Mouse (Mus musculus): Measurements from ENCODE around the gene Slc17a2. TPM values are rescaled to one million over a fixed set of nuclear protein-coding genes. Genes with fewer than 3 reads are reported as not detected.

The Slc17a2 gene
- total RNA-seq, 2 experiments from 2014 or later: not detected

DNA sequence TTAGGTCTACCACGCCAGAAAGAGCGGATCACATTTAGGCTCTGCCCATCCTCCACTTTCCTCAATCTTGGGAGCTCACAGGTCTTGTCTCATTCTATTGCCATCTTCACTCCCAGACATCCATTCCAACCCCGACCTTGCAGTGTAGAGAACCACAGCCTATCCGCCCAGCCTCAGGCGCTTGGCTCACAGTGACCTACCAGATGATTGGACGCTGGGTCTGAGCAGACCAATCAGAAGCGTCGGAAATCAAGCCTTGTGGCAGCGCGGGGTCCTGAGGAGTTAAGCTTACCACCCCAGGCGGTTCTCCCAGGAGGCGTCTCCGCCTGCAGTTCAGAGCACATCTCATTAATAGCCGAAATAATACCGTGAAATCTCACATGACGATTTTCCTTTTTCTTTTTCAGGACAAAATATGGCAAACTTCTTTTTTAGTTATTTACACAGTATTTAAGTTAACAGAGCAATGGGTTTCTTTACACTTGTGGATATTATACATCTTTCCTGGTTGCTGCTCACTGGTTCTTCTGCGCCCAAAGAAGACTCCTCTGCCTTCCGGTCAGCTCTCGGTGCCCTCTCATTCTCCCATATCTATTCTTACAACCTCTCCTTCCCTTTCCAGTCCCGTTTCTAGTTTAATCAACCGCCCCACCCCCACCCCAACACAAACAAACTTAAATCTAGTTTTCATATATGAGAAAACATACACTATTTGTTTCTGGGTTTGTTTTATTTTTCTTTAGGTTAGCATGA is 34.1 kb upstream of the Slc17a2 start:
- peak; percentile 46 to 73 for DNase-seq (ENCODE audit: low spot score in 2 of 2)
- intact Hi-C loops (cut with DNase I): no loop called here

DNA sequence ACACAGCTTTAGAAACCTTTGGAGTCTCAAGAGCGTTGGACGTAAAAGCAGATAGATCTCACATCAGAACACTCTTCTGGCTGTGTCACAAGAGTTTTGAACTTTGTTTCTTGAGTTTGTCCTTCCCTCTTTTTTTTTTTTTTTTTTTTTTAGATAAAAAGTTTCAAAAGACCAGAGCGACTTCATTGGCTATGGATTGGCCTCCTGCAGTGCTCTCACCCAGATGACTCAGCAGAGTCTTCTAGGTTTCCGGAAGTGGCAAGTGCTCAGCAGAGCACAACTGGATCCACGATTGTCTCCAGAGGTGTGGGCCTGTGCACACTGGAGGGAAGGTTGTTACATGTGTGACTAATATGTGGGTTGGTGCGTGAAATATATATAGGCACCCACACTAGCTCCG is 28.5 kb upstream of the Slc17a2 start:
- DNase-seq (ENCODE audit: low spot score in 2 of 2): no peak
- intact Hi-C loops (cut with DNase I): no loop called here

DNA sequence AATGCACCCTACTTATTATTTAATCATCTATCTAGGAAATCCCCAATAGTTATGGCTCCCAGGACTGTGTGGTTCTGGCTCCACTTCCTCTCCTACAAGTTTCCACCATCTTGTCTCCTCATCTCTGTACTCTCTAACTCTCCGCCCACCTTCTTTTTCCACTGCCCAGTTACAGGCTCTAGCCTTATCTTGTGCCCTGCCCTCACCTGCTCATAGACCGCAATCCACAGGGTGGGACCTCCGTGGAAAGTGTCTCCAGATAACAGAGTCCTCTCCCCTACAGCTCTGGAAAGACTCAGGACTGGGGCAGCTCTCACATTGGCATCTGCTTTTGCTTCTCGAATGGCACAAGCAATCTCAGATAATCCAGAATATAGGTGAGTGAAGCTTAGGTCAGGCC is 27.8 kb upstream of the Slc17a2 start:
- intact Hi-C loops (cut with DNase I): no loop called here

DNA sequence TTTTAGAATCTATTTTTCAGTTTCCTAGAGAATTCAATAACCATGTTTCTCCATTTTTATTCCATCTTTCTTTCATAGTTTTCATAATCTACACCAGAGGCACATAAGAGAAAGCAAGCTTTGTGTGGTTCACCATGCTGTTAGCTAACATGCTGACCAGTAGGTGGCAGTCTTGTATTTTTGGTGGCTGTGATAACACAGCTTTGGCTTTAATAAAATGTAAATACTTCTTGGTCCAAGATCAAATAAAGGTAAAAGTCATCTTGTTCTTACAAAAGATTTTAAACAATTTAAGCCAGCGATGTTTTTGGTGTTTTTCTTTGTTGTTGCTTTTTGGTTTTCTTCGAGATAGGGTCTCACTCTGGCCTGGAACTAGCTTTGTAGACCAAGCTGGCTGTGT is 14.3 kb upstream of the Slc17a2 start:
- peak; percentile 54 to 64 for DNase-seq (ENCODE audit: low spot score in 2 of 2)
- intact Hi-C loops (cut with DNase I): loop anchor here (2.0 to 5.0 kb wide), 3 partner anchors 92 to 525 kb away; no protein-coding TSS in a partner anchor

More for the DNA sequence above, 27.8 kb upstream of the Slc17a2 start:
- DNase-seq (ENCODE audit: low spot score in 2 of 2): no peak

DNA sequence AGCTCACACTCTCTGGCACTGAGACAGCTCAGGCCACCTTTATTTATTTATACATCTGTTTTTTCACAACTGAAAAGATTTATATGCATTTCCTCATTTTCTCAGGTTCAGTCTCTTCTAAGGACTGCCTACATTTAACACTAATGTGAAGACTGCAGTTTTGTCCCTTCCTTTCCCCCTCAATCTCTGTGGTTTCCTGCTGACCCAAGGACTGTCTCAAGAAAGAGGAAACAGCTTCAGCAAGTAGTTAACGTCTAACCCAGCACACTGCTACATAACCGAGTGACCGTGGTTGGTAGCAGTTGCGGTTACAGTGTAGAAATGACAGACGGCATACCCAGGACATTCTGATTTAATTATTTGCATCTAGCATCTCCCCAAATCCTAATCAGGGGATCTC is 7.4 kb upstream of the Slc17a2 start:
- no peak for DNase-seq (ENCODE audit: low spot score in 2 of 2)
- intact Hi-C loops (cut with DNase I): no loop called here

DNA sequence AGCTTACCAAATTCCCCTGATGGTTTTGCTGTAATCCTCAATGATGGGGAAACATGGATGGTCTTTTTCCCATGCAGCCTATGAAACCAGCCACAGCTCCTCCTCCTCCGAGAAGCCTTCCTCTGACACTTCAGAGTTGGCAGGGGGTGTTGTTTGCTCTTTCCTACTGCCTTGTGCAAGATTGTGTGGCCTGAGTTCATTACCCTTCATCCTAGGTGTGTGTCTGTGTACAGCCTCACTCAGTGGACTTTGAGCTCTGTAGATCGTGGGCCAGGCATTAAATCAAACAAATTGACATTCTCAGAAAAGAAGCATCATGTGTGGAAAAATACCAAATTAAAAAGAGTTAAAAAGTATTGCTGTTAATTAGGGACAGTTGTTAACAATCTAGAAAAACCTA is 2.3 kb upstream of the Slc17a2 start:
- intact Hi-C loops (cut with DNase I): no loop called here
- no peak for DNase-seq (ENCODE audit: low spot score in 2 of 2)

DNA sequence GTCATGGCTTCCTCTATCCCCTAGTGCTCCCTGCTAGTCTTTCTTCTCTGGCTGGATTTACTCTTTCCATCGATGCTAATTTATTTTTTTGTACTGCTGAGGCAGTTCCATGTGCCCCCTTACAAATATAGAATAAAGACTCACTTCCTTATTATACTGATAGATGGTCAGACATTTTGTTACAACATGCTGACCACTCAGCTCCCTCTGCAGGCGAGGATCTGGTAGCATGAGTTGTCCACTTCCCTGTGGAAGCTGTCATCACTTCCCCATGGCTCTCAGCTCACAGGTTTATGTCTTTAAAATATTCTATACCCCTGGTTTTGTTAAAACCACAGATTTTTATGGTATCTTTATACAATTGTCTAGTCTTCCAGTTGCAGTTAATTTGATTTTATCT is 9.4 kb downstream of the Slc17a2 start:
- intact Hi-C loops (cut with DNase I): no loop called here
- DNase-seq (ENCODE audit: low spot score in 2 of 2): no peak

DNA sequence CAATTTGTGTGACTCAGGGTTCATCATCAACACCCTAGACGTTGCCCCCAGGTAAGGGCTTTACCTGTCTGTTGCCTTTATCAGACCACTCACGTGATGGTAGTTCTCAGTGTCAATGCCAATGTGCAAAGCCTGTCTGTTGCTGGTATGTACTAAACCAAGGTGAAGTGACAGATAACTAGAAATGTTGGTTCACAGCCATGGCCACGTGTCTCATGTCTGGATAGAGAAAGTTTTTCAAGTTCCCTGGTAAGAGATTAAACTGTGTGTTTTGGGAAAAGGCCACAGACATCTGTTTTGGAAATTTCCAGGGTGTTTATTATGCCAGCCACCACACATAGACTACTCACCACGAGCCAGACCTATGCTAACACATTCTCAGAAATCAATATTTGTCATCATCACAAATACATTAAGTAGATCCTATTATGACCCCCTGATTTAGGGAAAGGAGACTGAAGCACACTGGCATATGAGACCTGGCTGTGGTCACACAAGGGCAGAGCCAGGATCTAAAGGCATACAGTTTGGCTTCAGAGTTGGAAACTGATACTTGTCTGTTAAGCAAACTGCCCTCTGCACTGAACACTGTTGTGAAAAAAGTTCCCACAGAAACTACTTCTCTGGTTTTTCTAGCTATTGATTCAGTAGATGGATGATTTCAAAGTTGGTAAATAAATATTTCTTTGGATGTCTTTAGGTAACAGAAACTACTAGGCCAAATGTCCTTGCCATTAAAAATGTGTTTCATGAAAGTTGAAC is 13.6 kb downstream of the Slc17a2 start:
- intact Hi-C loops (cut with DNase I): loop anchor here (10.0 kb wide), 1 partner anchor 274 kb away; no protein-coding TSS in a partner anchor

DNA sequence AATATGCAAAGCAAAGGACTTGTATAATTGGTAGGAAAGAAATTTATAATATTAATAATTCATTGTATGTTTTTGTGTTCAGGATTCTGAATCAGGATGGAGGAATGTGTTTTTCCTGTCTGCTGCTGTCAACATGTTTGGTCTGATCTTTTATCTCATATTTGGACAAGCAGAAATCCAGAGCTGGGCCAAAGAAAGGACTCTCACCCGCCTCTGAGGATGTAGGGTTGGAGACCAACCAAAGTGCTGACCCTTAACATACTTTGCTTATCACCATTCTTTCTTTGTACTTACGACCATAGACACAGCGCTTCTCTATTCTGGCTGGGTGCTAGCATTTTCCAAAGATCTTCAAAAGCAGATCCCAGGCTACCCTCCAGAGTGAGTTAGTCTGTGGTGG is 15.4 kb downstream of the Slc17a2 start:
- no peak for DNase-seq (ENCODE audit: low spot score in 2 of 2)
- intact Hi-C loops (cut with DNase I): loop anchor here (10.0 kb wide), 1 partner anchor 273 kb away; no protein-coding TSS in a partner anchor

More for the DNA sequence above, 13.6 kb downstream of the Slc17a2 start:
- DNase-seq (ENCODE audit: low spot score in 2 of 2): no peak

DNA sequence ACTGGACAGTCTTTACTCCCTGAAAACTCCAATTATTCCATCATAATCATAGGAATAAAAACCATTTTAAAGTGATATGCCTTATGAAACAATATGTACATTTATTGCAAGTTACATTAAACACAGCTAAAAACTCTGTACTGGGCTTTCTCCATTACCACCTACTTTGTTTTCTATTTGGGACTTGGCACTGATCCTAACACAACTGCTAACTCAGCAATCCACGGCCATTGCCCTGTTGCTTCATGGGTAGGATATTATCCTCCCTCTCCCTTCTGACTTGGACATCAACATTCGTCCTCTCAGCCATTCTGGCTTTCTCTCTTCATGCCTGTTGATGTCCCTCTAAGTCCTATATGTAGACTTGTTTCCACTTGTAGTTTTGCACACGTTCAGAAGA is 19.8 kb downstream of the Slc17a2 start:
- no peak for DNase-seq (ENCODE audit: low spot score in 2 of 2)
- intact Hi-C loops (cut with DNase I): loop anchor here (10.0 kb wide), 1 partner anchor 268 kb away; no protein-coding TSS in a partner anchor

DNA sequence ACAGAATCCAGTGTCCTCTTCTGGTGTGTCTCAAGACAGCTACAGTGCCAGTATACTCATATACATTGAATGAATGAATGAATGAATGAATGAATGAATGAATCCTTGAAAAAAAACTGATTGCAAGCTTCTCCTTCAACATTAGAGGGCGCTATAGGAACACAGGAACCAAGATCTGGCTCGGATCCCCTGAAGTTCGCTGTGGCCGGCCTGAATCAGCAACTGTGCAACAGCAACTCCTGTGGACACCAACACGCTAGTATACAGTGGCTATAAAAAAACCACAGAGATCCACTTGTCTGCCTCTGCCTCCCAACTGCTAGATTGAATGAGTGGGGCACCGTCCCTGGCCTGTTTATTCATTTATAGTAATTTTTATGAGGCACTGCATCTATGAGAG is 26.3 kb downstream of the Slc17a2 start:
- intact Hi-C loops (cut with DNase I): loop anchor here (2.0 to 5.0 kb wide), 5 partner anchors 52 to 484 kb away; no protein-coding TSS in a partner anchor
- peak; percentile 39 to 58 for DNase-seq (ENCODE audit: low spot score in 2 of 2)

DNA sequence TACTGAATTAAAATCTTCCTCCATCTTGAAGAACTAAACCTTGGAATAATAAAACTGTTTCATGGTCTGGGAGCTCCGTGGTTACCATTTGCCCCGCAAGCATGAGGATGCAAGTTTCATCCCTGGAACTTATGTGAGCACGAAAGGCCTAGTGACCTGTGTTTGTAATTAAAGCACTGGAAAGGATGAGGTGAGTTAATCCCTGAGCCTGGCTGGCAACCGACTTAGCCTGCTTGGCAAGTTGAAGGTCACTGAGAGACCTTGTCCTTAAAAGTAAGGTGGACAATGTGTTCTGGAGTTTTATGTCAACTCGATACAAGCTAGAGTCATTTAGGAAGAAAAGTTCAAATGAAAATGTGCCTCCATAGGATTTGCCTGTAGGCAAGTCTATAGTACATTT is 28.0 kb downstream of the Slc17a2 start:
- intact Hi-C loops (cut with DNase I): loop anchor here (5.0 kb wide), 3 partner anchors 182 to 482 kb away; no protein-coding TSS in a partner anchor

DNA sequence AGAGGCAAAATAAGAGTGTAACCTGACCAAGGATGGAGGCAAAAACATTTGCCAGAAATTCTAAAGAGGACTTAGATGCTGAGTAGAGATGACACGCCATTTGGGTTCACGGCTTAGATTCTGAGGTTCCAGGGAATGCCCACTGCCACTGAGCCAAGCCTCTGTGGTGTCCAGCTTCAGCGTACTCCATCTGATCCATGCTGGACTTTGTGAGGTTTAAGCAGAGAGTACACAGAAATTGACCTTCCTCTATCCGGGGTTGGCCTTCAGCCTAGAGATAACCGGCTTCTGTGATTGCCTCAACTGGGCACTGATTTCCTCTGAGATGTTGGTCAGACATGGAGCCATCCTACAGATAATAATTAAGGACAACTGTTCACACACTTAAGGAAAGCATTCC is 29.8 kb downstream of the Slc17a2 start:
- no peak for DNase-seq (ENCODE audit: low spot score in 2 of 2)
- intact Hi-C loops (cut with DNase I): no loop called here

More for the DNA sequence above, 28.0 kb downstream of the Slc17a2 start:
- DNase-seq (ENCODE audit: low spot score in 2 of 2): no peak

DNA sequence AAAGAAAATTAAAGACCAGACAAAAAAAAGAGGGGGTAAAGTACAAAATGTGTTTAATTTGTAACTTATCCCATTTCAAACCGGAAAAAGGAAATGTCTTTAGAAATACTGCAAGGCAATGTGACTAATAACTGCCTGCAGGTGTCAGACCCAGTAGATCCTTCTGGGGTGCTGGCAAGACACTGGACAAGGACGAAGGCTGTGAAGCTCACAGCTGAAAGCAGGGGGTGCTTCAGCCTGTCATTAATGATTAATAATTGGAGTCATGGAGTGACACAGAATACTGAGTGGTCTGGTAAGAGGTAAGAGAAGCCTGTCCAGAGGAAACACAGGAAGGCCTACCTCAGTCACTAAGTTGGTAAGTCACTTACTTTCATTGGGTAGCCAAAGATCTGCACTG is 32.5 kb downstream of the Slc17a2 start, which contains the start of gene Slc17a3:
Gene Slc17a3 (plus strand): TSS at position 127 of the 400 bp plus-strand sequence.
- intact Hi-C loops (cut with DNase I): no loop called here
- DNase-seq (ENCODE audit: low spot score in 2 of 2): no peak

DNA sequence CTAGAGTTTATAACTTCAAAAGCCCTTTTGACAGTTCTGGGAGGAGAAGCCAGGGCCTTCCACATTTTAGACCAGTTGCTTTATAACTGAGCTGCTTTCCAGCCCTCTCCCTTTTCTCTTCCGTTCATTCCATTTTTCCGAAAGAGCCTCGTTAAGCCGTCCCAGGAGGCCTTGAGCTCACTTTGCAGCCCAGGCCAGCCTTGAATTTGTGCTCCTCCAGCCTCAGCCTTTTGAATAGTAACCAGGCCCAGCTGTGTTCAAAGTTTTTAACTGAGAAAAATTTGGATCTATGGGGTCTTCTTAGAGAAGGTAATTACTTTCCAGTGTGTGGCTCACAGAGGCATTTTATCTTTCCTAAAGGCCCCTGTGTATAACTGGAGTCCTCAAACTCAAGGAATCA is 39.1 kb downstream of the Slc17a2 start:
- intact Hi-C loops (cut with DNase I): no loop called here
- no peak for DNase-seq (ENCODE audit: low spot score in 2 of 2)

DNA sequence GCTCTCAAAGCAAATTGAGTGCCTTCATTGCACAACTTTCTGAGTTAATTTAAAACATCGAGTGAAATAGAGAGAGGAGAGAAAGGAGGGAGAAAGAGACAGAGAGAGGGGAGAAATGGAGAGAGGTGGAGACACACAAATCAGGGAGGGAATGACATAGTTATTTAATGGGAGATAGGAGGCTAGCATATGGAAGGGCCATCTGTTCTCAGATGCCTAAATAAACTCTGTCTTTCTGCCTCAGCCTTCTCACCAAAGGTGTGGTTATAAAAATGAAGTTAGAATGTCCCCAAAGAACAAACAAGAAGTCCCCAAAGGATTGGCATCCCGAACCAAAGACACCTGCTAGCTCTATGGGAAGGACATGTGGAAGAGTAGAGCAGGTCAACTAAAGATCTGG is 42.5 kb downstream of the Slc17a2 start:
- DNase-seq (ENCODE audit: low spot score in 2 of 2): peak; percentile 12 to 81
- intact Hi-C loops (cut with DNase I): loop anchor here (1.0 kb wide), 1 partner anchor 200 kb away; no protein-coding TSS in a partner anchor

DNA sequence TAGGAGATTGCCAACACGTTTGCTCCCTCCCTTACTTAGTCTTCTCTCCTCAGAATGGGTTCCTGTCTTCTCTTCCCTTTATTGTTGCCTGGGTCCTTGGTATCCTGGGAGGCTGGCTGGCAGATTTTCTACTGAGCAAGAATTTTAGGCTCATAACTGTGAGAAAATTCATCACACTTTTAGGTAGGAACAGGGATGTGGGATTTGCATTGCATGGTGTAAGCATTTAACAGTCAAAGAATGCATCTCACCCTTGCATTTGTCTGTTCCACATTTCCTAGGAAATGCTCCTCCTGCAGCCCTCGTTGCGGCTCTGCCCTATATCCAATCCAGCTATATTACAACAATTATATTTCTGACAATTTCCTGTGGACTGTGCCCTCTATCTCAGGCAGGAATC is 49.6 kb downstream of the Slc17a2 start:
- DNase-seq (ENCODE audit: low spot score in 2 of 2): peak in 1 of 2 experiments; percentile 58
- intact Hi-C loops (cut with DNase I): loop anchor here (5.0 kb wide), 1 partner anchor 111 kb away; no protein-coding TSS in a partner anchor

DNA sequence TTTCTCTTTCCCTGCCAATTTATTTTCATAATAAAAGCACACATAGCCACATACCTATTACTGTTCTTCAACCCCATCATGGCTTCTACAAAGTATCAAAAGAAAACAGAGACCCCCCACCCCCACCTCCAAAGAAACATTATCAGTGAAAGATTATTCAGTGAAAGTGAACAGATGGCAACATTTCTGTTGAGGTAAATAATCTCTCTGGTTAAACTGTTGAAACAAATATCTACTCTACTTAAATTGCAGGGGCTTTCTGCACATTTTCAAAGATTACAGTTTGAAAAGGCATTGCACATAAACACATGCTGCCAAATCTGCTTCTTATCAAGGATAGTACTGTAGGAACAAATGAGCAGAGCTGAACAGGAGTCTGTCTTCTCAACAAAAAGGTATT is 55.0 kb downstream of the Slc17a2 start:
- DNase-seq (ENCODE audit: low spot score in 2 of 2): no peak
- intact Hi-C loops (cut with DNase I): no loop called here

DNA sequence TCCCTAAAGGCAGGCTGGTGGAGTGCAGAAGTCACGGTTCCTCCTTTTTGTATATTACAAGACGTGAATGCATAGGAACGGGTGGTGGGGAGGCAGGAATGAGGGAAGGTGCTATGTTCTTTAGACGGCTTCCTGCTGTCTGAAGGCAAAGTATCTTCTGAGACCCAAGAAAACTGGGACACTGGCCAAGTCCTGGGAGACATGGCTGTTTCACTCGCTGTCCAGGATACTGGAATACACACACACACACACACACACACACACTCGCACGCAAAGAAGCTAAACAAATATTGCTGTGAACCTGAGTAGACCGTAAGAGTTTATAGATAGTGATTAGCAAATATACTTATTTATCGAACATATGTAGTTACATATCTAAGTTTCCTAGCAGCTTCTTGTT is 57.9 kb downstream of the Slc17a2 start:
- intact Hi-C loops (cut with DNase I): no loop called here
- no peak for DNase-seq (ENCODE audit: low spot score in 2 of 2)

DNA sequence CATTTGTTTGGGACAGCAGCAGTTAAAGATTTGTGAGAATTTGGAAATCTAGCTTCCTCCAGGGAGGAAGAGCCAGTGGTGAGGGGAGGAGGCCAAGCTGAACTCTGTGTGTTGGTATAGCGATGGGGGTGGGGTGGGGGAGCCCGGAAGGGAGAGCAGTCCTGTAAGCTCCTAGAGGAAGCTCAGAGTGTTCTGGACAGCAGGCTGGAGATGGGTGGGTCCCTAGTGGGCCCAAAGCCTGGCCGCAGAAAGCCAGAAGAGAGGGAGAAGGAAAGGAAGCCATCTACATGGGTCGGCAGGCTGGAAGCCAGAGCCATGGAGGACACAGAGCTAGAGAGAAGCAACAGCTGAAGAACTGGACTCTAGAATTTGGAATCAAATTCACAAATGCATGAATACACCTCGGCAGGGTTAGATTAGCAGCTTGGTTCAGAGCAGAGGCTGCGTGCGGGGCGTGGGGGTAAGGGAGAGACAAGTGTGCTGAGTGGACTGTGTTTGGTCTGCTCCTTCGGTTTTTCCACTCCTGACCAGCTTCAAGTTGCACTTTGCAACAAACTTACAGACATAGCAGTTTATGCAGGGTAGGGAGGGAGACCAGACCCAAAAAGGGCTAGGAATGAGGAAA is 59.4 kb downstream of the Slc17a2 start:
- intact Hi-C loops (cut with DNase I): no loop called here
- no peak for DNase-seq (ENCODE audit: low spot score in 2 of 2)

Measured in left cerebral cortex, postnatal 25 days (tissue).